Mouse (Mus musculus): ENCODE data around the gene Itgb8. TPM values are rescaled to one million over a fixed set of nuclear protein-coding genes. Genes with fewer than 3 reads are reported as not detected.

Itgb8 gene
- not detected in 2 replicates for polyA plus RNA-seq (2011; ENCODE audit: insufficient read depth, insufficient read length, low replicate concordance, missing spikeins)

GRCm38 (mm10) chr12:119238696-119239415 lies at the start of gene Itgb8:
Gene Itgb8 (minus strand): TSS chr12:119238802.
- Histone ChIP-seq H3K4me1 (ENCODE audit: control insufficient read depth, insufficient read depth, low read length) (no peaks in the 10 kb centered on the region), H3K27ac (ENCODE audit: control insufficient read depth, insufficient read depth, low read depth, low read length, poor library complexity) (no peak within 1 kb of the TSS), H3K4me3 (replicated peaks; ENCODE audit: control insufficient read depth, low read depth, low read length) (peak within 1 kb of the TSS; percentile 29)
- WGBS, result 11% methylated on average over 29 of the region's 29 CpGs
- TF ChIP-seq CTCF (IDR thresholded peaks at IDR 0.05; ENCODE audit: control insufficient read depth, insufficient read depth, low read length) (no peak), POLR2A (IDR thresholded peaks at IDR 0.05; ENCODE audit: borderline replicate concordance, control insufficient read depth, low read depth, low read length) (no peak)

GRCm38 (mm10) chr12:119276282-119276681 lies 37.7 kb upstream of the Itgb8 start:
- no peaks in the 10 kb centered on the region for H3K4me1 ChIP-seq (ENCODE audit: control insufficient read depth, insufficient read depth, low read length)
- H3K27ac ChIP-seq (ENCODE audit: control insufficient read depth, insufficient read depth, low read depth, low read length, poor library complexity), result no peak overlapping the region
- WGBS, result 63% methylated on average over 1 of the region's 1 CpGs
- TF ChIP-seq POLR2A (IDR thresholded peaks at IDR 0.05; ENCODE audit: borderline replicate concordance, control insufficient read depth, low read depth, low read length) (no peak), CTCF (IDR thresholded peaks at IDR 0.05; ENCODE audit: control insufficient read depth, insufficient read depth, low read length) (no peak)
- no peak overlapping the region for H3K4me3 ChIP-seq (replicated peaks; ENCODE audit: control insufficient read depth, low read depth, low read length)

DNA sequence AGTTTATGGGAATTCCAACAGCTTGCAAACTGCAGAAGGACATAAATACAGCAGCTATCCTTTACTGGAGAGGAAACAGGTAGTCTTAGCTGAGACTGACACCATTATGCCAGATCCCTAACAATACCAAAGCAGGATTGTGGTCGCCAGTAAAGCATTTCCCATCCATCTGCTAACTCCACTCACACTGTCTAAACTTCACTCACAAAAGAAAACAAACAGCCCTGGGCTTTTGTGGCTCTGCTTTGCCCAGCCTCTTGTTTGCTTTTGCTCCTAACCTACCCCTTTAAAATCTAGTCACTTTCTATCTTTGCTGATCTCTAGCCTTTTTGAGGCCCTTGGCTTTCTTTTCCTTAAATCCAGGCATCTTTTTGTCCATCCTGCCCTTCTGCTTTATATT lies 35.0 kb upstream of the Itgb8 start:
- no peak for TF ChIP-seq POLR2A (IDR thresholded peaks at IDR 0.05; ENCODE audit: borderline replicate concordance, control insufficient read depth, low read depth, low read length)
- TF ChIP-seq CTCF (IDR thresholded peaks at IDR 0.05; ENCODE audit: control insufficient read depth, insufficient read depth, low read length), result no peak
- no peak overlapping the region for H3K27ac ChIP-seq (ENCODE audit: control insufficient read depth, insufficient read depth, low read depth, low read length, poor library complexity)
- WGBS, result 38% methylated on average over 1 of the region's 1 CpGs
- no peak overlapping the region for H3K4me3 ChIP-seq (replicated peaks; ENCODE audit: control insufficient read depth, low read depth, low read length)
- H3K4me1 ChIP-seq (ENCODE audit: control insufficient read depth, insufficient read depth, low read length), result no peaks in the 10 kb centered on the region

GRCm38 (mm10) chr12:119271964-119272363 lies 33.4 kb upstream of the Itgb8 start:
- WGBS, result 78% methylated on average over 1 of the region's 1 CpGs
- Histone ChIP-seq H3K4me3 (replicated peaks; ENCODE audit: control insufficient read depth, low read depth, low read length) (no peak overlapping the region), H3K27ac (ENCODE audit: control insufficient read depth, insufficient read depth, low read depth, low read length, poor library complexity) (no peak overlapping the region), H3K4me1 (ENCODE audit: control insufficient read depth, insufficient read depth, low read length) (no peaks in the 10 kb centered on the region)
- TF ChIP-seq CTCF (IDR thresholded peaks at IDR 0.05; ENCODE audit: control insufficient read depth, insufficient read depth, low read length) (no peak), POLR2A (IDR thresholded peaks at IDR 0.05; ENCODE audit: borderline replicate concordance, control insufficient read depth, low read depth, low read length) (no peak)

DNA sequence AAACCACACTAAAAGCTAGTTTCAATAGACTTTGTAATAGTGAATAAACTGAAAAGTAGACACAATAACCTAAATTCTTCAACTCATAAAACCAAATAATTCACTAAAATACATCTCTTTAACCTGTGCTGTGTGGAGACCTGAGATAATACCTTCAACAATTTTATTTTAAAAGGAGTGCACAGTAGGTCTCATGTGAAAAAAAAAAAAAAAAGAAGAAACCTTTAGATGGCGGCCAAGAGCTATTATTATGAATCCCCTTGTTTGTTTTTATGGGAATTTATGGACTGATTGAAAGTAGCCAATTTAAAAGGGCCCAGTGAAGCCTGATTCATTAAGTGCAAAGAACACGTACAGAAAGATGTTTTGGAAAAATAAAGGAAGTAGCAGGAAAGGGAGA lies 31.4 kb upstream of the Itgb8 start:
- no peak overlapping the region for H3K4me3 ChIP-seq (replicated peaks; ENCODE audit: control insufficient read depth, low read depth, low read length)
- H3K4me1 ChIP-seq (ENCODE audit: control insufficient read depth, insufficient read depth, low read length), result no peaks in the 10 kb centered on the region
- WGBS, result 74% methylated on average over 2 of the region's 2 CpGs
- TF ChIP-seq POLR2A (IDR thresholded peaks at IDR 0.05; ENCODE audit: borderline replicate concordance, control insufficient read depth, low read depth, low read length) (no peak), CTCF (IDR thresholded peaks at IDR 0.05; ENCODE audit: control insufficient read depth, insufficient read depth, low read length) (no peak)
- H3K27ac ChIP-seq (ENCODE audit: control insufficient read depth, insufficient read depth, low read depth, low read length, poor library complexity), result no peak overlapping the region

GRCm38 (mm10) chr12:119268723-119269122 lies 30.1 kb upstream of the Itgb8 start:
- 38% methylated on average over 1 of the region's 1 CpGs for WGBS
- Histone ChIP-seq H3K4me3 (replicated peaks; ENCODE audit: control insufficient read depth, low read depth, low read length) (no peak overlapping the region), H3K27ac (ENCODE audit: control insufficient read depth, insufficient read depth, low read depth, low read length, poor library complexity) (no peak overlapping the region), H3K4me1 (ENCODE audit: control insufficient read depth, insufficient read depth, low read length) (no peaks in the 10 kb centered on the region)
- TF ChIP-seq POLR2A (IDR thresholded peaks at IDR 0.05; ENCODE audit: borderline replicate concordance, control insufficient read depth, low read depth, low read length) (no peak), CTCF (IDR thresholded peaks at IDR 0.05; ENCODE audit: control insufficient read depth, insufficient read depth, low read length) (no peak)

- H3K4me3 ChIP-seq (replicated peaks; ENCODE audit: control insufficient read depth, low read depth, low read length), result no peak overlapping the region
- WGBS, result 77% methylated on average over 3 of the region's 3 CpGs
- H3K27ac ChIP-seq (ENCODE audit: control insufficient read depth, insufficient read depth, low read depth, low read length, poor library complexity), result no peak overlapping the region
- TF ChIP-seq POLR2A (IDR thresholded peaks at IDR 0.05; ENCODE audit: borderline replicate concordance, control insufficient read depth, low read depth, low read length) (no peak), CTCF (IDR thresholded peaks at IDR 0.05; ENCODE audit: control insufficient read depth, insufficient read depth, low read length) (no peak)
- H3K4me1 ChIP-seq (ENCODE audit: control insufficient read depth, insufficient read depth, low read length), result no peaks in the 10 kb centered on the region
Observed at GRCm38 (mm10) chr12:119264506-119264905, 25.9 kb upstream of the Itgb8 start.

DNA sequence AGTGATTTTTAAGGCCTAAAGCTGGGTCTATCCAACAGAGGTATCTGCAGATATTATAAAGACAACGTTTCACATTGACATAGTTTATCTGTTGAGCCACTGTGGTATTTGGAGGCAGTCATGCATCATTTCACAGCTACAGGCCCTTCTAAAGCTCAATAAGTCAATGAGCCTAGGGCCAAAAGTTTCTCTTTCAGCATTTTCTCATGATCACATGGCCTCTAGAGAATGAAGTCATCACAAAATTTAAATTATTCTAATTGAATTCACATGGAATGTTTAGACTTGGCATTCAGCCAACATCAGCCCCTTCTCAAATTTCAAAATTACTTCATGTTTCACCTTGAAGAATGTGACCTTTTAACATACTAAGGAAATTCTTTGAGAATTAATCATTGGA lies 10.0 kb upstream of the Itgb8 start:
- H3K4me1 ChIP-seq (ENCODE audit: control insufficient read depth, insufficient read depth, low read length), result no peaks in the 10 kb centered on the region
- H3K4me3 ChIP-seq (replicated peaks; ENCODE audit: control insufficient read depth, low read depth, low read length), result no peak overlapping the region
- 47% methylated on average over 1 of the region's 1 CpGs for WGBS
- TF ChIP-seq CTCF (IDR thresholded peaks at IDR 0.05; ENCODE audit: control insufficient read depth, insufficient read depth, low read length), result no peak
- TF ChIP-seq POLR2A (IDR thresholded peaks at IDR 0.05; ENCODE audit: borderline replicate concordance, control insufficient read depth, low read depth, low read length), result no peak
- no peak overlapping the region for H3K27ac ChIP-seq (ENCODE audit: control insufficient read depth, insufficient read depth, low read depth, low read length, poor library complexity)

All from bone marrow, adult 2 months (tissue).